Mouse (Mus musculus): ENCODE data around the gene Klc4.

Klc4 gene

DNA sequence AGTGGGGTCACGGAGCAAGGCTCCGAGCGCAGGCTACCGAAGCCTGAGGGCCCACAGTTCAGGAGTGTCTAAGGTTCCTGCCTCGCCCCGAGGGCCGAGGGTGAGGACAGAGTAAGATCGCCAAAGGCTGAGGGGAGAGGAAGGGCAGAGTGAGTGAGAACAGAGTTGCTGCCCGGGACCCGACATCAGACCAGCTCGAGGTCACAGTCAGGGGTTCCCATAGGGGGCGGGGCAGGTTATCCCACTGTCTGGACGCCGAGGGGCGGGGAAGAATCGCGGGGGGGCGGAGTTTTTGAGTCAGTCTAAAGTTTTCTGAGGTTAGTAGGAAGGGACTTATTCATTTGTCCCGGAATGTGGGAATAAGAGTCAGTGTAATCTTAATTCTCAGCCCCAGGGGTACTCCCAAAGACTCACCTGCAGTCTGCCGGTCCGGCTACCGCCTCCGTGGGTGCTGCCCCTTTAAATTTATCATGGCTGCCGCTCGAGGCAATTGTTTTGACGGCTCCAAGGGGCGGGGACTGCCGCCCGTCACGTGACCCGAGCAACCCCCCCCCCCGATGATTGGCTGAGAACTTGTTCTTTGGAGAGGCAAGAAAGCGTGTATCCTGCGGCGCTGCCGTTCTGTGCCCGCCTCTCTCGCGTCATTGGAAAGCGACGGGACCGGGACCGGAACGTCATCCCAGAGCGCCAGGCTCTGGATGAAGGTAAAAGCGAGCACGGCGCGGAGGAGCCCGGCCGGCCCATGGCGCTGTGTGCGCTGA is at the start of gene Klc4, which contains the start of gene Mrpl2:
Klc4 (minus strand) TSS at position 462 of the 761 bp plus-strand sequence.
Mrpl2 (plus strand) TSS at position 669 of the 761 bp plus-strand sequence.
- peak; percentile 99 for DNase-seq

- DNase-seq = no peak
Observed at GRCm38 (mm10) chr17:46694517-46695063, 48.8 kb upstream of the Klc4 start.

- DNase-seq = no peak
Observed at GRCm38 (mm10) chr17:46691390-46691789, 45.6 kb upstream of the Klc4 start.

- no peak for DNase-seq
Observed at GRCm38 (mm10) chr17:46690665-46691064, 44.8 kb upstream of the Klc4 start.

GRCm38 (mm10) chr17:46685913-46686312 is 40.1 kb upstream of the Klc4 start:
- DNase-seq = no peak

DNA sequence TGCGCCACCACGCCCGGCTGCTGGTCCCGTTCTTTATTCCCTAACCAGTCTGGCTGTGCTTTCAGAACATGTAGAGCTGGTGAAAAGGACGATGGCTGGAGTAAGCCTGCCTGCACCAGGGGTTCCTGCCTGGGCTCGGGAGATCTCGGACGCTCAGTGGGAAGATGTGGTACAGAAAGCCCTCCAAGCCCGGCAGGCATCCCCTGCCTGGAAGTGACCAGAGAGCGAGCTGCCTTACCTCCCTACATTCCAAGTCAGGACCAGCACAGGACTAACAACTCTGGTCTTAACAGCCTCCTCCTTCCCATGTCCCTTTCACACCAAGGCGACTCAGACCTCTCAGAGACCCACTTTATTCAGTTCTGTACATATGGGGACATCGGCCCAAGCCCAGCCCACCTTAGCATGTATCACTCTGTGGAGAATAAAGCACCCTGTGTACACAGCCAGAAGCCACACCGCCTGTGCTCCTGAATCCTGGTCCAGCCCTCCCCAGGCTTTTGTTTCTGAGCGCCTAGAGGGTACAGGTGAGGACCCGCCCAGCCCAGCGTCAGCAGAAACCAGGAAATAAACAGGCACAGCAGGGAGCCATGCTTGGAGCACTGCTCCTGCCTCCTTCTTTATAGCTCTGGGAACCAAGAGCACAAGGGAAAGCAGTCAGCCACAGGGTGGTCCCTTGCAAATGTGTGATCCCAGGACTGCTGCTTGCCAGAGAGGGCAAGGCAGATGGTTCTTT is 37.0 kb upstream of the Klc4 start:
- DNase-seq = no peak

- no peak for DNase-seq
Observed at GRCm38 (mm10) chr17:46681466-46682118, 35.8 kb upstream of the Klc4 start.

DNA sequence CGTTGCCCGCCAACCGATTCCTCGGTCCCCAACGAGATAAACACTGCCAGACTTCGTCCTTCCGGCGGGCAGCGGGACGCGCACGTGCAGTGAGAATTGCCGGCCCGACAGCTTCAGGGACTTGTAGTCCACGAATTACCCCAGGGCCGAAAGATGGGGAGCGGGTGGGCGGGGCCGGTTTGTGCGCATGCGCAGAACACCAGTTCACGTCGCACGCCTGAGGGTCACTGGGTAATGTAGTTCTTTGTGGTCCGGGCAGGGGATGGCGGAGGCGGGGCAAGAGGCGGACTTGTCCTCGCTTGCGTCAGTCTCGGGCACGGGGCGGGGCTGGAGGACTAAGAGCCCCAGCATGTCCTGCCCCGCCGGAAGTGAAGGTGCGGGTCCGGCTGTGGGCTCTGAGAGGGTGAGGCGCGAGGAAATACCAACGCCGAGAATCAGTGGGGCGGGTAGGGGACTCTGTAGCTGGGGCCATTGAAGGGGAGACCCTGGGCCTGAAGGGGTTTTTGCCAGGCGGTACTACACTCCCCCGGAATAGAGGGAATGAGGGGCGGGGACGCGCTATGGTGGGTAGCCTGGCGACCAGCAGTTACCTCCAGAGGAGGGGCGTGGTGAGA is 35.0 kb upstream of the Klc4 start, which contains the start of gene Klhdc3:
Klhdc3 (minus strand) TSS at position 155 of the 614 bp plus-strand sequence.
- peak; percentile 98 for DNase-seq

GRCm38 (mm10) chr17:46679843-46680759 is 34.3 kb upstream of the Klc4 start:
- peak; percentile 55 for DNase-seq

- DNase-seq = no peak
Observed at GRCm38 (mm10) chr17:46678911-46679310, 33.1 kb upstream of the Klc4 start.

DNA sequence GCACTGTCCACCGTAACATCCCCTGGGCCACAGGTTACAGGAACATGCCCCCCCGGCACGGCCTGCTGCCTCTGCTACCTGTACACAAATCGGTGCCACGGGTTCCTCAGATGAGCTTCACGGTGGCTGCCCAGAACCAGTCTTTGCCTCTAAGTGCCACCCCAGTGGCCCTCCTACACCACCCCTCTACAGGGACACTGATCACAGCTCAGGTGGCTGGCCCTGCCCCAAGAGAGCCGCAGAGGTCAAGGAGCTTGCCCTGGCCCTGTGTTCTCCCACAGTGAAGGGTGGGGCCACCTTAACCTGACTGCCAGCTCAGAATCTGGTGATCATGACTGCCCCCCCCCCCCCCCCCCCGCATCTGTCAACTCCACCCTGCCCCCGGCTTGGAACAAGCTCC is 32.6 kb upstream of the Klc4 start, which contains the start of gene Mea1:
Mea1 (plus strand) TSS at position 378 of the 400 bp plus-strand sequence.
- DNase-seq = peak; percentile 38

GRCm38 (mm10) chr17:46674530-46675283 is 28.9 kb upstream of the Klc4 start:
- DNase-seq = no peak

DNA sequence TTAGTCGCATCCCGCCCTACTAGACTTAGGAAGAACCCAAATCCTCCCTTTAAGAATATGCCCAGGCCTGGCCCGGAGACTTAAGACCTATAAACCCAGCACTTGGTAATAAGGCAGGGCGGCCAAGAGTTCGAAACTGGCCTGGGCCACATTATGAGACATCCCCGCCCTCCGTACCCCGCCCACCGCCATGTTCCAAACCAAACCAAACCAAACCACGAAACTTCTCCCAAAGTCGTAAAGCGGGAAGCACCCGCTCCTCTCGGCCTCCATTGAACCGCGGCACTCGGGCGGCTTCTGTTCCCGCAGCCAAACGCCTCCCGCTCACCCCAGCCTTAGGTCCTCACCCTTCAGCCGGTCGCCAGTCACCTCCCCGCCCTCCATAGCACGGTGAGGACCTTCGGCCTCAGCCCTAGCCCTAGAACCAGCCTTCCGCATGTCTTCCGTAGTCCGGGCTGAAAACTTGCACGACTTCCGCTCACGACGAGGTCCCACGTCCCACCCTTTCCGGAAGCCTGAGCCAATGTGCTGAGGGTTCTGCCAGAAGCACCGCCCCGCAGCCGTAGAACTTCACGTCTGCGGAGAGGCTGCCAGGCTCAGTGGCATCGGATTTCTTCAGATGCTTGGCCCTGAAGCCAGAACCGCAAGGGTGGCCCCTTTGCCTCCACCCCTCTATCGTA is 28.2 kb upstream of the Klc4 start, which contains the start of gene Rrp36:
Rrp36 (minus strand) TSS at position 503 of the 680 bp plus-strand sequence.
- DNase-seq = peak; percentile 91

DNA sequence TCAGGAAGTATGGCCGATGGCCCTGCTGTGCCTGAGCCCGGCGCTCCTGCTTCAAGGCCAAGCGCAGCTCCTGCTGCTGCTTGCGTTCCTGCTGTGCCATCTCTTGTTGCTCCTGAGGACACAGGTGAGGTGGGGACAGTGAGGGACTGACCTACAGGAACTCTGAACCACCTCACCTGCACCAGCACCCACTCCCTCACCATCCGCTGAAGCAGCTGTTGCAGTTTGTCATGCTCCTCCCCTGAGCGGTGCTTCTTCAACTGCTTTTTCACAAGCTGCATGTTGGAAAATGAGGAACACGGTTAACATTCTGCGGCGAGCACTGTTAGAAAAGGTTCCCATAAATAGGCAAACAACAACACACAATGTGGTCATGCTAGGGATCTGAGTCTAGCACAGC is 24.1 kb upstream of the Klc4 start:
- DNase-seq = no peak

DNA sequence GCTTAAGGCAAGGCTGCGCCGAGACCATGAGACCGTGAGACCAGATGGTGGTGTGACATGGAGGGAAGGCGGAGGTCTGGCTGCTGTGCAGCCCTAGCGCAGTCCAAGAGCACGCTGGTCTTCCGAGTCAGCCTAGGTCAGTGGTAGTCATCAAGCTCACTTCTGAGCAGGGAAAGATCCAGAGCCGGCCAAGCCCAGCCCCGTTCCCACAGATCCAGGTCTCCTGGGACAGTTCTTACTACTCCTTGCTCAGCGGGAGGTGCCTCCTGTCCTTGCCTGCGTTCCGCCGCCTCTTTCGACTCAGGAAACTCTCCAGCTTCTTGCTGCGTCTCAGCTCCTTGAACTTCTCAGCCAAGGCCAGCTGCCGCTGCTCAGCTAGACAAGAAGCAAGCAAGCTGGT is 21.9 kb upstream of the Klc4 start:
- DNase-seq = no peak

GRCm38 (mm10) chr17:46662730-46663129 is 16.9 kb upstream of the Klc4 start:
- no peak for DNase-seq

GRCm38 (mm10) chr17:46661981-46662380 is 16.2 kb upstream of the Klc4 start:
- DNase-seq = no peak

DNA sequence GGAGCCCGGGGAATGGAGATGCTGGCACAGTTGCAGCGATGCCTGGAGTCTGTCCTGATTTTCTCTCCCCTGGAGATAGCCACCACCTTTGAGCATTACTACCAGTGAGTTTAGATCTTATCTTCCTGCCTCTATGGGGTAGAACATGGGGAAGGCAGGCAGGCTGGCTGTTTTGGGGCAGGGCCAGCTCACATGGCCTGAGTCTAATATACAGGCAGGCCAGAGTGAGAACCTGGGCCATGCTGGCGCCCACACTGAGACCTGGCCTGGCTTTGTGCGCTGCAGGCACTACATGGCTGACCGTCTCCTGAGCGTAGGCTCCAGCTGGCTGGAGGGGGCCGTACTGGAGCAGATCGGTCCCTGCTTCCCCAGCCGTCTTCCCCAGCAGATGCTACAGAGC is 15.5 kb upstream of the Klc4 start:
- no peak for DNase-seq

- DNase-seq = no peak
Observed at GRCm38 (mm10) chr17:46656054-46656453, 10.2 kb upstream of the Klc4 start.

All from lung, postnatal 14 days (tissue).